Mouse (Mus musculus) kidney, embryonic 15.5 days (tissue): ENCODE results near the gene Mfsd9. TPM values are rescaled to one million over a fixed set of nuclear protein-coding genes. Genes with fewer than 3 reads are reported as not detected.

ENCODE experiments used
- ATAC-seq: fragments of 200-750 bp; cut with Nextera tagmentation; replicated peaks from 2 replicates; pipeline ENCODE4 v1.8.0; 2017; ENCODE audit warnings: moderate TSS enrichment; ENCODE audit not compliant: low FRiP score
- H3K27ac ChIP-seq: fragments of 300-500 bp; sonication (generic); 2 replicates; pipeline ENCODE4 v1.5.1; 2015; ENCODE audit warnings: mild to moderate bottlenecking, inconsistent platforms
- H3K27me3 ChIP-seq: fragments of 300-500 bp; sonication (generic); 2 replicates; pipeline ENCODE4 v1.6.1; 2015; ENCODE audit warnings: inconsistent platforms
- H3K36me3 ChIP-seq: fragments of 300-500 bp; sonication (generic); 2 replicates; pipeline ENCODE4 v1.6.1; 2015; ENCODE audit warnings: inconsistent platforms
- H3K4me1 ChIP-seq: fragments of 300-500 bp; sonication (generic); 2 replicates; pipeline ENCODE4 v1.6.1; 2015; ENCODE audit warnings: inconsistent platforms
- H3K4me2 ChIP-seq: fragments of 300-500 bp; sonication (generic); 2 replicates; pipeline ENCODE4 v1.6.1; 2015; ENCODE audit warnings: moderate library complexity, mild to moderate bottlenecking, inconsistent platforms
- H3K4me3 ChIP-seq: fragments of 300-500 bp; sonication (generic); replicated peaks from 2 replicates; pipeline ENCODE4 v1.5.1; 2015; ENCODE audit warnings: mild to moderate bottlenecking, inconsistent platforms
- H3K9ac ChIP-seq: fragments of 300-500 bp; sonication (generic); 2 replicates; pipeline ENCODE4 v1.6.1; 2015; ENCODE audit warnings: mild to moderate bottlenecking, inconsistent platforms
- H3K9me3 ChIP-seq: fragments of 300-500 bp; sonication (generic); replicated peaks from 2 replicates; pipeline ENCODE4 v1.6.1; 2016; ENCODE audit warnings: inconsistent platforms
- WGBS: fragments of 180-500 bp; shearing (Covaris S2); methylation state at CpG from one replicate; pipeline ENCODE4 v1.1.7; 2015; ENCODE audit warnings: mixed read lengths; 5-methylcytosine and 5-hydroxymethylcytosine counted together
- polyA plus RNA-seq: library from polyadenylated mRNA; unstranded; fragments of >200 nt; fragmentation: Nextera tagmentation; extraction: Ambion mirVana; gene quantifications from 2 replicates; pipeline ENCODE4 v1.2.1, GENCODE M21; 2015

Mfsd9 gene
- polyA plus RNA-seq, 1 experiment from 2014 or later: 3.9 TPM

GRCm38 (mm10) chr1:40804118-40804517 lies 13.6 kb upstream of the Mfsd9 start:
- no peaks in the 10 kb centered on the region for H3K4me1 ChIP-seq
- no peaks in the 10 kb centered on the region for H3K27me3 ChIP-seq
- no peak for ATAC-seq
- WGBS: 86% methylated on average over 12 of the region's 12 CpGs
- H3K9ac ChIP-seq: no peak overlapping the region
- no peaks in the 10 kb centered on the region for H3K36me3 ChIP-seq
- no peak overlapping the region for H3K27ac ChIP-seq
- no peaks in the 10 kb centered on the region for H3K9me3 ChIP-seq
- H3K4me3 ChIP-seq: no peak overlapping the region
- no peak overlapping the region for H3K4me2 ChIP-seq

GRCm38 (mm10) chr1:40802759-40803158 lies 12.3 kb upstream of the Mfsd9 start:
- Histone ChIP-seq H3K4me3 (no peak overlapping the region), H3K4me2 (no peak overlapping the region), H3K9ac (no peak overlapping the region), H3K4me1 (no peaks in the 10 kb centered on the region), H3K9me3 (no peaks in the 10 kb centered on the region), H3K36me3 (no peaks in the 10 kb centered on the region), H3K27ac (no peak overlapping the region), H3K27me3 (no peaks in the 10 kb centered on the region)
- no peak for ATAC-seq
- 24% methylated on average over 3 of the region's 3 CpGs for WGBS

- H3K27ac ChIP-seq: no peak overlapping the region
- no peak for ATAC-seq
- no peaks in the 10 kb centered on the region for H3K36me3 ChIP-seq
- H3K9me3 ChIP-seq: no peaks in the 10 kb centered on the region
- no peaks in the 10 kb centered on the region for H3K27me3 ChIP-seq
- WGBS: 87% methylated on average over 5 of the region's 5 CpGs
- no peak overlapping the region for H3K9ac ChIP-seq
- H3K4me3 ChIP-seq: no peak overlapping the region
- H3K4me1 ChIP-seq: no peaks in the 10 kb centered on the region
- H3K4me2 ChIP-seq: no peak overlapping the region
These were observed 10.4 kb upstream of the Mfsd9 start for GRCm38 (mm10) chr1:40800908-40801307.

GRCm38 (mm10) chr1:40799121-40799520 lies 8.6 kb upstream of the Mfsd9 start:
- H3K27me3 ChIP-seq: no peaks in the 10 kb centered on the region
- H3K9ac ChIP-seq: no peak overlapping the region
- no peaks in the 10 kb centered on the region for H3K4me1 ChIP-seq
- no peak for ATAC-seq
- no peaks in the 10 kb centered on the region for H3K36me3 ChIP-seq
- WGBS: 92% methylated on average over 8 of the region's 8 CpGs
- H3K27ac ChIP-seq: no peak overlapping the region
- no peak overlapping the region for H3K4me3 ChIP-seq
- no peak overlapping the region for H3K4me2 ChIP-seq
- no peaks in the 10 kb centered on the region for H3K9me3 ChIP-seq

- Histone ChIP-seq H3K27me3 (no peaks in the 10 kb centered on the region), H3K4me2 (no peak overlapping the region), H3K36me3 (no peaks in the 10 kb centered on the region), H3K27ac (no peak overlapping the region), H3K4me3 (no peak overlapping the region), H3K9me3 (no peaks in the 10 kb centered on the region), H3K9ac (no peak overlapping the region), H3K4me1 (no peaks in the 10 kb centered on the region)
- ATAC-seq: 0 out of 2 replicates have a peak, but pooled peaks have one; percentile 25
- 23% methylated on average over 5 of the region's 5 CpGs for WGBS
These were observed 6.9 kb upstream of the Mfsd9 start for GRCm38 (mm10) chr1:40797348-40797747.

- Histone ChIP-seq H3K27ac (no peak overlapping the region), H3K4me2 (no peak overlapping the region), H3K4me3 (no peak overlapping the region), H3K9ac (no peak overlapping the region), H3K27me3 (no peaks in the 10 kb centered on the region), H3K4me1 (peaks cover 3% of the 10 kb centered on the region), H3K9me3 (no peaks in the 10 kb centered on the region), H3K36me3 (no peaks in the 10 kb centered on the region)
- ATAC-seq: no peak
- WGBS: 96% methylated on average over 1 of the region's 1 CpGs
These were observed 5.0 kb upstream of the Mfsd9 start for GRCm38 (mm10) chr1:40795508-40795907.

GRCm38 (mm10) chr1:40789666-40790233 lies 737 bp downstream of the Mfsd9 start:
- peak overlapping the region; percentile 65 for H3K4me2 ChIP-seq
- no peak for ATAC-seq
- H3K9ac ChIP-seq: peak overlapping the region; percentile 53; the same call in 1 of the 2 replicates
- no peaks in the 10 kb centered on the region for H3K27me3 ChIP-seq
- H3K36me3 ChIP-seq: no peaks in the 10 kb centered on the region
- H3K4me1 ChIP-seq: peaks cover 3% of the 10 kb centered on the region
- WGBS: 38% methylated on average over 5 of the region's 5 CpGs
- peak overlapping the region; percentile 55; the same call in 1 of the 2 replicates for H3K27ac ChIP-seq
- H3K9me3 ChIP-seq: no peaks in the 10 kb centered on the region
- H3K4me3 ChIP-seq: peak overlapping the region; percentile 76

- H3K9me3 ChIP-seq: no peaks in the 10 kb centered on the region
- H3K4me3 ChIP-seq: no peak overlapping the region
- no peak overlapping the region for H3K4me2 ChIP-seq
- no peak for ATAC-seq
- no peaks in the 10 kb centered on the region for H3K36me3 ChIP-seq
- no peaks in the 10 kb centered on the region for H3K27me3 ChIP-seq
- no peak overlapping the region for H3K27ac ChIP-seq
- no peak overlapping the region for H3K9ac ChIP-seq
- peaks cover 3% of the 10 kb centered on the region for H3K4me1 ChIP-seq
- 82% methylated on average over 6 of the region's 6 CpGs for WGBS
These were observed 1.5 kb downstream of the Mfsd9 start for GRCm38 (mm10) chr1:40788956-40789355.

GRCm38 (mm10) chr1:40785876-40786445 lies 4.5 kb downstream of the Mfsd9 start:
- Histone ChIP-seq H3K27me3 (no peaks in the 10 kb centered on the region), H3K4me3 (no peak overlapping the region), H3K27ac (no peak overlapping the region), H3K9me3 (no peaks in the 10 kb centered on the region), H3K9ac (no peak overlapping the region), H3K4me1 (peaks cover 1% of the 10 kb centered on the region), H3K4me2 (no peak overlapping the region), H3K36me3 (no peaks in the 10 kb centered on the region)
- WGBS: 69% methylated on average over 11 of the region's 11 CpGs
- ATAC-seq: no peak

- no peak overlapping the region for H3K4me3 ChIP-seq
- no peaks in the 10 kb centered on the region for H3K4me1 ChIP-seq
- H3K27ac ChIP-seq: no peak overlapping the region
- H3K9me3 ChIP-seq: 0 out of 2 replicates have a peak, but pooled peaks cover 3% of the 10 kb centered on the region
- peaks cover 13% of the 10 kb centered on the region for H3K36me3 ChIP-seq
- ATAC-seq: no peak
- H3K4me2 ChIP-seq: no peak overlapping the region
- H3K27me3 ChIP-seq: no peaks in the 10 kb centered on the region
- H3K9ac ChIP-seq: no peak overlapping the region
- 91% methylated on average over 9 of the region's 9 CpGs for WGBS
These were observed 6.2 kb downstream of the Mfsd9 start for GRCm38 (mm10) chr1:40784306-40784705.

GRCm38 (mm10) chr1:40783450-40783849 lies 7.0 kb downstream of the Mfsd9 start:
- no peaks in the 10 kb centered on the region for H3K4me1 ChIP-seq
- H3K9me3 ChIP-seq: peaks cover 10% of the 10 kb centered on the region
- ATAC-seq: peak; percentile 76
- H3K4me2 ChIP-seq: no peak overlapping the region
- H3K9ac ChIP-seq: no peak overlapping the region
- no peaks in the 10 kb centered on the region for H3K27me3 ChIP-seq
- 63% methylated on average over 7 of the region's 7 CpGs for WGBS
- H3K27ac ChIP-seq: no peak overlapping the region
- H3K4me3 ChIP-seq: no peak overlapping the region
- peaks cover 22% of the 10 kb centered on the region for H3K36me3 ChIP-seq

- Histone ChIP-seq H3K4me3 (no peak overlapping the region), H3K27me3 (no peaks in the 10 kb centered on the region), H3K9me3 (peaks cover 11% of the 10 kb centered on the region), H3K9ac (no peak overlapping the region), H3K4me1 (no peaks in the 10 kb centered on the region), H3K4me2 (no peak overlapping the region), H3K36me3 (peaks cover 30% of the 10 kb centered on the region), H3K27ac (no peak overlapping the region)
- WGBS: 73% methylated on average over 3 of the region's 3 CpGs
- ATAC-seq: no peak
These were observed 13.7 kb downstream of the Mfsd9 start for GRCm38 (mm10) chr1:40776763-40777162.

- H3K4me2 ChIP-seq: no peak overlapping the region
- no peak overlapping the region for H3K4me3 ChIP-seq
- ATAC-seq: no peak
- peaks cover 11% of the 10 kb centered on the region for H3K9me3 ChIP-seq
- WGBS: 85% methylated on average over 2 of the region's 2 CpGs
- peaks cover 30% of the 10 kb centered on the region for H3K36me3 ChIP-seq
- H3K27me3 ChIP-seq: no peaks in the 10 kb centered on the region
- H3K27ac ChIP-seq: no peak overlapping the region
- H3K9ac ChIP-seq: no peak overlapping the region
- H3K4me1 ChIP-seq: no peaks in the 10 kb centered on the region
These were observed 14.4 kb downstream of the Mfsd9 start for GRCm38 (mm10) chr1:40776102-40776501.
